ENCODE assay signal across 9 mouse cellular contexts in genomic region chr16:84495438-84495837, GRCm38 (mm10). TPM values are rescaled to one million over a fixed set of nuclear protein-coding genes. Genes with fewer than 3 reads are reported as not detected.
A peak's percentile ranks its signal among the peaks of the same experiment; 100 is the strongest.
DNase-seq lines count a peak whose midpoint lies in the region; ATAC-seq and TF ChIP-seq lines count a peak whose summit lies in the region.
"Had no signal": no experiment of that assay in that cellular context is flagged by ENCODE, and none has a peak within 500 bp of the region (broad histone marks: within the 10 kb centered on the region; RNA-seq: fewer than 3 reads in every experiment).

No protein-coding gene starts in this region.

- H3K4me2 ChIP-seq in embryonic facial prominence, embryonic 11.5 days (ENCODE audit: low read depth, low read length): no peak overlapping the region
- H3K4me2 ChIP-seq: embryonic facial prominence, embryonic 13.5 days had no signal

- H3K9me3 ChIP-seq in embryonic facial prominence, embryonic 11.5 days (replicated peaks; ENCODE audit: control insufficient read depth, low read length): no peaks in the 10 kb centered on the region
- H3K9me3 ChIP-seq: embryonic facial prominence, embryonic 13.5 days had no signal

- no peak overlapping the region for H3K27ac ChIP-seq in gastrocnemius, adult 2 months
- no peak overlapping the region for H3K27ac ChIP-seq in embryonic facial prominence, embryonic 11.5 days (replicated peaks; ENCODE audit: low read depth, low read length)
- H3K27ac ChIP-seq: embryonic facial prominence, embryonic 13.5 days had no signal

- no peaks in the 10 kb centered on the region for H3K4me1 ChIP-seq in embryonic facial prominence, embryonic 11.5 days (ENCODE audit: control insufficient read depth, insufficient read depth, low read length)
- H3K4me1 ChIP-seq: embryonic facial prominence, embryonic 13.5 days had no signal

- no peak for DNase-seq in gastrocnemius, adult 2 months
- no peak for DNase-seq in gastrocnemius, postnatal 14 days
- DNase-seq in 3T3-L1 (ENCODE audit: low read depth, low spot score): peak; percentile 36
- DNase-seq in embryonic facial prominence, embryonic 11.5 days (ENCODE audit: low spot score): peak; percentile 44
- peak; percentile 53 to 70 for DNase-seq in layer of hippocampus, postnatal 10 days (ENCODE audit: low spot score in 2 of 2)
- no peak for DNase-seq in c-Kit-positive CD71-positive TER-119-positive erythroid progenitor cells, embryonic 14.5 days (ENCODE audit: low spot score)
- no peak for DNase-seq in urinary bladder, postnatal 10 days (ENCODE audit: low spot score)
- no peak for DNase-seq in adrenal gland, postnatal 4 days (ENCODE audit: low spot score in 2 of 2)

- H3K36me3 ChIP-seq in embryonic facial prominence, embryonic 11.5 days (replicated peaks; ENCODE audit: control insufficient read depth, insufficient read depth, low read depth, low read length): no peaks in the 10 kb centered on the region
- H3K36me3 ChIP-seq: embryonic facial prominence, embryonic 13.5 days had no signal

- no peak overlapping the region for H3K4me3 ChIP-seq in gastrocnemius, adult 2 months
- H3K4me3 ChIP-seq in embryonic facial prominence, embryonic 11.5 days (ENCODE audit: low read depth, low read length): no peak overlapping the region
- H3K4me3 ChIP-seq: embryonic facial prominence, embryonic 13.5 days had no signal

- ATAC-seq in embryonic facial prominence, embryonic 11.5 days (replicated peaks; ENCODE audit: insufficient number of reproducible peaks, low FRiP score, low TSS enrichment, low read depth): no peak

- TF ChIP-seq CTCF in gastrocnemius, adult 2 months (IDR thresholded peaks at IDR 0.05): peak; percentile 54

- no peaks in the 10 kb centered on the region for H3K27me3 ChIP-seq in embryonic facial prominence, embryonic 11.5 days (ENCODE audit: control insufficient read depth, insufficient read depth, low read length)
- H3K27me3 ChIP-seq: embryonic facial prominence, embryonic 13.5 days had no signal

- intact Hi-C loops in gastrocnemius, adult 2 months (cut with DNase I): no loop called here
- intact Hi-C loops in gastrocnemius, postnatal 14 days (cut with DNase I; ENCODE audit: low total_unique reads): no loop called here

- H3K9ac ChIP-seq in embryonic facial prominence, embryonic 11.5 days (replicated peaks; ENCODE audit: low read length): no peak overlapping the region
- H3K9ac ChIP-seq: embryonic facial prominence, embryonic 13.5 days had no signal

- 67% methylated on average over 2 of the region's 2 CpGs for WGBS in embryonic facial prominence, embryonic 11.5 days

RNA-seq across cellular contexts. Expression of gene A730009L09Rik, which starts 19.5 kb away (rescaled TPM):
- total RNA-seq in gastrocnemius, adult 2 months (2021): not detected
- not detected for total RNA-seq in gastrocnemius, postnatal 14 days (2021)
- not detected in 2 replicates for polyA plus RNA-seq in embryonic facial prominence, embryonic 11.5 days (2014; fragmentation: Nextera tagmentation; extraction: Ambion mirVana)
- 1 to 10 TPM; 1.5 to 2.6 TPM for total RNA-seq in layer of hippocampus, postnatal 10 days (2021)
- total RNA-seq in adrenal gland, postnatal 4 days (2021): not detected
- polyA plus RNA-seq: embryonic facial prominence, embryonic 13.5 days had no signal

Comparison
In these comparisons a context has a peak if more than half of its experiments do, and no peak if none do; other contexts are left out.
1. DNase-seq: peak in 3T3-L1 (single experiment), embryonic facial prominence, embryonic 11.5 days (single experiment) and layer of hippocampus, postnatal 10 days (2 of 2); none in gastrocnemius, adult 2 months (single experiment), gastrocnemius, postnatal 14 days (single experiment), c-Kit-positive CD71-positive TER-119-positive erythroid progenitor cells, embryonic 14.5 days (single experiment), urinary bladder, postnatal 10 days (single experiment) and adrenal gland, postnatal 4 days (0 of 2).